In genomic region chr11:114047887-114048331, GRCm38 (mm10) we compare ENCODE assay signal across 11 mouse cellular contexts. TPM values are rescaled to one million over a fixed set of nuclear protein-coding genes. Genes with fewer than 3 reads are reported as not detected.
DNase-seq lines count a peak whose midpoint lies in the region; ATAC-seq and TF ChIP-seq lines count a peak whose summit lies in the region.
"Had no signal": no experiment of that assay in that cellular context is flagged by ENCODE, and none has a peak within 500 bp of the region (broad histone marks: within the 10 kb centered on the region; RNA-seq: fewer than 3 reads in every experiment).

No protein-coding gene starts in this region.

- peak overlapping the region; percentile 50 for H3K4me2 ChIP-seq in heart, embryonic 13.5 days
- peak overlapping the region; percentile 15; the same call in 1 of the 2 replicates for H3K4me2 ChIP-seq in liver, embryonic 12.5 days
- no peak overlapping the region for H3K4me2 ChIP-seq in stomach, postnatal 0 days (replicated peaks; ENCODE audit: low read depth)

- DNase-seq in heart, adult 8-10 months (ENCODE audit: low spot score) = no peak
- DNase-seq in lung, postnatal 10 days = peak; percentile 27
- DNase-seq in lung, postnatal 25 days (ENCODE audit: low spot score) = no peak
- no peak for DNase-seq in stomach, postnatal 0 days (ENCODE audit: low spot score)
- DNase-seq in adrenal gland, adult 18-20 months (ENCODE audit: low spot score in 2 of 2) = no peak
- no peak for DNase-seq in frontal cortex, postnatal 14 days (ENCODE audit: low spot score in 2 of 2)
- DNase-seq: cerebellum, postnatal 14 days had no signal

- H3K4me1 ChIP-seq in heart, embryonic 13.5 days = peaks cover 62% of the 10 kb centered on the region
- peaks cover 13% of the 10 kb centered on the region; the same call in 1 of the 2 replicates for H3K4me1 ChIP-seq in liver, embryonic 12.5 days
- peaks cover 6% of the 10 kb centered on the region for H3K4me1 ChIP-seq in stomach, postnatal 0 days (replicated peaks; ENCODE audit: control insufficient read depth, insufficient read depth)

- no peak overlapping the region; the same call in 1 of the 2 replicates for H3K4me3 ChIP-seq in heart, embryonic 13.5 days
- H3K4me3 ChIP-seq in liver, embryonic 12.5 days = no peak overlapping the region
- H3K4me3 ChIP-seq in stomach, postnatal 0 days (ENCODE audit: low read depth, low read length) = no peak overlapping the region

- TF ChIP-seq EP300 in stomach, postnatal 0 days (optimal IDR thresholded peaks at IDR 0.05) = no peak

- no peak for TF ChIP-seq CTCF in stomach, postnatal 0 days (IDR thresholded peaks at IDR 0.05; ENCODE audit: low read depth)

- H3K27me3 ChIP-seq in heart, embryonic 13.5 days (replicated peaks) = no peaks in the 10 kb centered on the region
- no peaks in the 10 kb centered on the region for H3K27me3 ChIP-seq in liver, embryonic 12.5 days (replicated peaks)
- H3K27me3 ChIP-seq in stomach, postnatal 0 days (ENCODE audit: control insufficient read depth, insufficient read depth, low read length) = no peaks in the 10 kb centered on the region

- peak overlapping the region; percentile 56 for H3K9ac ChIP-seq in heart, embryonic 13.5 days
- no peak overlapping the region for H3K9ac ChIP-seq in liver, embryonic 12.5 days
- peak overlapping the region; percentile 4; the same call in 1 of the 2 replicates for H3K9ac ChIP-seq in stomach, postnatal 0 days (ENCODE audit: low read length)

- ATAC-seq in heart, embryonic 13.5 days (ENCODE audit: extremely low read depth, insufficient number of reproducible peaks, low FRiP score, low TSS enrichment) = no peak
- peak; percentile 44 for ATAC-seq in liver, embryonic 12.5 days
- ATAC-seq in stomach, postnatal 0 days (ENCODE audit: low FRiP score, low TSS enrichment) = no peak
- ATAC-seq: activated CD4-positive, CD25-positive, alpha-beta regulatory T cell, adult 4 months; inflammation-experienced regulatory T-cells, adult 6 months had no signal

- peaks cover 5% of the 10 kb centered on the region for H3K9me3 ChIP-seq in heart, embryonic 13.5 days
- no peaks in the 10 kb centered on the region for H3K9me3 ChIP-seq in liver, embryonic 12.5 days (replicated peaks)
- H3K9me3 ChIP-seq in stomach, postnatal 0 days (ENCODE audit: control insufficient read depth, low read length) = no peaks in the 10 kb centered on the region

- 10% methylated on average over 10 of the region's 10 CpGs for WGBS in heart, embryonic 13.5 days
- WGBS in liver, embryonic 12.5 days (ENCODE audit: insufficient replicate concordance) = 40% methylated on average over 10 of the region's 10 CpGs
- 9% methylated on average over 10 of the region's 10 CpGs for WGBS in stomach, postnatal 0 days

- peak overlapping the region; percentile 65 for H3K27ac ChIP-seq in heart, embryonic 13.5 days (replicated peaks)
- peak overlapping the region; percentile 39; the same call in 1 of the 2 replicates for H3K27ac ChIP-seq in liver, embryonic 12.5 days
- H3K27ac ChIP-seq in stomach, postnatal 0 days (replicated peaks) = no peak overlapping the region

- peaks cover 5% of the 10 kb centered on the region; the same call in 1 of the 2 replicates for H3K36me3 ChIP-seq in heart, embryonic 13.5 days
- H3K36me3 ChIP-seq in liver, embryonic 12.5 days = no peaks in the 10 kb centered on the region
- H3K36me3 ChIP-seq in stomach, postnatal 0 days (ENCODE audit: control insufficient read depth, insufficient read depth, low read length) = no peaks in the 10 kb centered on the region

RNA-seq across cellular contexts. Expression of gene Sdk2, which starts 18.9 kb away (rescaled TPM):
- polyA plus RNA-seq in heart, embryonic 13.5 days (2015; fragmentation: Nextera tagmentation; extraction: Ambion mirVana) = 1.9 and 2.5 TPM in 2 replicates
- 1 to 10 TPM in 2 of 4 experiments, under 1 TPM in 2; 0.65 to 2.1 (median 1.3) TPM for total RNA-seq in heart, adult 8-10 months (2022)
- polyA plus RNA-seq in liver, embryonic 12.5 days (2016; fragmentation: Nextera tagmentation; extraction: Ambion mirVana) = 1.1 TPM in 2 replicates
- 0.45 and 0.75 TPM in 2 replicates for polyA plus RNA-seq in stomach, postnatal 0 days (2015; fragmentation: Nextera tagmentation; extraction: Ambion mirVana)
- 1 to 10 TPM; 1.8 to 6.2 TPM for total RNA-seq in adrenal gland, adult 18-20 months (2021)
- polyA plus RNA-seq: activated CD4-positive, CD25-positive, alpha-beta regulatory T cell, adult 4 months had no signal
